Mouse (Mus musculus): ENCODE results near the gene Lgr4.

- TF ChIP-seq POLR2A (IDR thresholded peaks at IDR 0.05; ENCODE audit: extremely low read depth, insufficient read depth, low read length), result no peak
- no peak for TF ChIP-seq CTCF (IDR thresholded peaks at IDR 0.05; ENCODE audit: low read depth, low read length)
Observed at GRCm38 (mm10) chr2:110005596-110006239, 88.3 kb downstream of the Lgr4 start.

Data from liver, adult 2 months (tissue).